Mouse (Mus musculus) intestine, postnatal 0 days (tissue): ENCODE results near the gene Ppm1a. TPM values are rescaled to one million over a fixed set of nuclear protein-coding genes. Genes with fewer than 3 reads are reported as not detected.

Experiments
- ATAC-seq: fragments of 200-750 bp; cut with Nextera tagmentation; 2 replicates; pipeline ENCODE4 v1.8.0; 2017; ENCODE audit warnings: mild to moderate bottlenecking, moderate TSS enrichment, moderate library complexity
- H3K27ac ChIP-seq: fragments of 300-500 bp; sonication (generic); 2 replicates; pipeline ENCODE4 v1.5.1; 2014; ENCODE audit warnings: mild to moderate bottlenecking, low read depth, low read length, moderate library complexity
- H3K27me3 ChIP-seq: fragments of 300-500 bp; sonication (generic); replicated peaks from 2 replicates; pipeline ENCODE4 v1.6.1; 2014; ENCODE audit warnings: low read length, mixed read lengths; ENCODE audit not compliant: control insufficient read depth, insufficient read depth
- H3K36me3 ChIP-seq: fragments of 300-500 bp; sonication (generic); 2 replicates; pipeline ENCODE4 v1.6.1; 2014; ENCODE audit warnings: mild to moderate bottlenecking, moderate library complexity; ENCODE audit not compliant: control insufficient read depth, insufficient read depth
- H3K4me1 ChIP-seq: fragments of 300-500 bp; sonication (generic); replicated peaks from 2 replicates; pipeline ENCODE4 v1.6.1; 2014; ENCODE audit warnings: antibody characterized with exemption, low read length, mixed read lengths; ENCODE audit not compliant: control insufficient read depth, insufficient read depth
- H3K4me2 ChIP-seq: fragments of 300-500 bp; sonication (generic); replicated peaks from 2 replicates; pipeline ENCODE4 v1.6.1; 2014; ENCODE audit warnings: low read depth, mild to moderate bottlenecking, moderate library complexity
- H3K4me3 ChIP-seq: fragments of 300-500 bp; sonication (generic); 2 replicates; pipeline ENCODE4 v1.5.1; 2014; ENCODE audit warnings: low read depth, low read length
- H3K9ac ChIP-seq: fragments of 300-500 bp; sonication (generic); 2 replicates; pipeline ENCODE4 v1.6.1; 2014; ENCODE audit warnings: mild to moderate bottlenecking, low read depth, low read length
- H3K9me3 ChIP-seq: fragments of 300-500 bp; sonication (generic); 2 replicates; pipeline ENCODE4 v1.6.1; 2016; ENCODE audit warnings: mixed run types; ENCODE audit not compliant: control insufficient read depth
- CTCF ChIP-seq: sonication (generic); IDR thresholded peaks from 2 replicates; pipeline ENCODE4 v1.5.1; 2016; ENCODE audit warnings: low read depth, mild to moderate bottlenecking, control low read depth, antibody characterized with exemption, moderate library complexity
- WGBS: fragments of 180-500 bp; shearing (Covaris S2); extraction: QIAGEN DNeasy Blood & Tissue Kit; methylation state at CpG from one replicate; pipeline ENCODE4 v1.1.7; 2014; 5-methylcytosine and 5-hydroxymethylcytosine counted together
- polyA plus RNA-seq: library from polyadenylated mRNA; unstranded; fragments of >200 nt; fragmentation: Nextera tagmentation; extraction: Ambion mirVana; gene quantifications from 2 replicates; pipeline ENCODE4 v1.2.1, GENCODE M21; 2015

Gene Ppm1a
- polyA plus RNA-seq, 1 experiment from 2014 or later: 73.1 TPM

DNA sequence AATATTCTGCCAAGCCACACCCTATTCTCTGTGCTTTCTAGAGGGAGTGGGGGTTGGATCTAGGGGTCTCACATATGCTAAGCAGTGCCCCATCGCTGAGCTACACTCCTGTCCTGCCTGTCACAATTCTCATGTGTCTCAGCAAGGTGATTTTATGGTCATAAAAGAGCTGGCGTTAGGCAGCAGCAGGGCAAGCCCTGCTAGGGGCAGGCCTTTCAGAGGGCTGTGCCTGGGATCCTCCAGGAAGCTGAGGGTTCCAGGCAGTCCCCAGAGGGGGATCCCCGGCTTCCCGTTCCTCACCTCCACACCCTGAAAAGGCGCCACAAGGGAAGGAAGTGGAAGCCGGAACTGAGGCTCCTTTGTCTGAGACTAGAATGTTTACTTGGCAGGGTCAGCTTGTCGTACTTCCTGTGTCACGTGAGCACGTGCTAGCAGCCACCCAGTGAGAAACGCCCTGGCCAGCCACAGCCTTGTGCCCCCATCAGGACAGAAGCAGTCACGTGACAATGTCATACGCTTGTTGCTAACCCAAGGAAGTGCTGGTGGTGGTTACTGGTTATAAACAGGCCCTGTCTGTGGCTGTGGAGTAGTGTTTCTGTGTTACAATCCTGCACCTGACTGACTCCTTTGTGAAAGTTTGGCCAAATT, 86.8 kb downstream of the Ppm1a start:
- TF ChIP-seq CTCF: peak; percentile 22; the same call in 1 of the 2 replicates
- WGBS: 18% methylated on average over 12 of the region's 12 CpGs
- H3K4me1 ChIP-seq: no peaks in the 10 kb centered on the region
- 0 out of 2 replicates have a peak, but pooled peaks cover 4% of the 10 kb centered on the region for H3K27me3 ChIP-seq
- ATAC-seq: peak; percentile 93
- H3K36me3 ChIP-seq: no peaks in the 10 kb centered on the region
- no peak overlapping the region for H3K9ac ChIP-seq
- H3K4me3 ChIP-seq: peak overlapping the region; percentile 30
- no peaks in the 10 kb centered on the region for H3K9me3 ChIP-seq
- peak overlapping the region; percentile 59 for H3K4me2 ChIP-seq
- H3K27ac ChIP-seq: peak overlapping the region; percentile 71; the same call in 1 of the 2 replicates

DNA sequence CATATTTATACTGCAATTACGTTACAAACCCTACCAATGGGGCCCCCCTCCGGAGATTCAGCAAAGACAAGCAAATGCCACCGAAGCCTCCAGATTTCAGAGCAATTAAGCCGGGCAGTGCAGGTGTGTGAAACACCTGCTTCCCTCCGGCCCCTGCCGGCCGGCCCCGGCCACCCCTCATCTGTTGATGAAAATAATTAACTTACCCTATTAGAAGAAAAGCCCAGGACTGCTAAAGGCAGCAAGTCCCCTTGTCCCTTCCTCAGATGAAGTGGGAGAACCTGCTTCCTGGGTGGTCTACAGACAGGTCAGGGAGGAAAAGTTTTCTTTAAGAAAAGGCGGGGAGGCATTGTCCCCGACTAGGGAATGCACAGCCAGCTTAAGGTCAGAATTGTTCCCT, 88.7 kb downstream of the Ppm1a start:
- H3K4me1 ChIP-seq: no peaks in the 10 kb centered on the region
- H3K9ac ChIP-seq: no peak overlapping the region
- H3K4me2 ChIP-seq: no peak overlapping the region
- no peak overlapping the region for H3K4me3 ChIP-seq
- H3K9me3 ChIP-seq: no peaks in the 10 kb centered on the region
- whole genome bisulfite sequencing: 20% methylated on average over 10 of the region's 10 CpGs
- no peak for ATAC-seq
- H3K36me3 ChIP-seq: no peaks in the 10 kb centered on the region
- TF ChIP-seq CTCF: no peak
- H3K27ac ChIP-seq: no peak overlapping the region
- H3K27me3 ChIP-seq: 0 out of 2 replicates have a peak, but pooled peaks cover 10% of the 10 kb centered on the region

DNA sequence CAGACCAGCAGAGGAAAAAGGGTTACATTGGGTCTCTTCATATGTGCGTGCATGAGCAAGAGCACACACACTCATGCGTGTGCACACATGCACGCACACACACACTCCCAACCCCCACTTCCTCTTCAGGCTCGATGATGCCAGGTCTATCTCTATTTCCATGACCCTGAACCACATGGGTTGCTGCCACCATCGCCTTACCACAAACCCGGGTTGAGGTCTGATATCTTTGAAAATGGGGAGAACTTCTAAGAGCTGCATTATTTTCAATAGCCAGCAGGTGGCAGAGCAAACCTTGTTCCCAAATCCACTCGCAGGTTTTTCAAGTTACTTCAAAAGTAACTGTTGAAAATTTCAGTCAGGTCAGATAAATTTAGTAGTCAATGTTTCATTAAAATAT, 90.5 kb downstream of the Ppm1a start:
- H3K9ac ChIP-seq: no peak overlapping the region
- 29% methylated on average over 7 of the region's 7 CpGs for WGBS
- 0 out of 2 replicates have a peak, but pooled peaks cover 16% of the 10 kb centered on the region for H3K27me3 ChIP-seq
- no peak overlapping the region for H3K4me3 ChIP-seq
- ATAC-seq: no peak
- H3K9me3 ChIP-seq: no peaks in the 10 kb centered on the region
- H3K27ac ChIP-seq: no peak overlapping the region
- no peak overlapping the region for H3K4me2 ChIP-seq
- TF ChIP-seq CTCF: peak; percentile 77
- no peaks in the 10 kb centered on the region for H3K4me1 ChIP-seq
- no peaks in the 10 kb centered on the region for H3K36me3 ChIP-seq

Other genes with a start within 250 kb of the Ppm1a start
- 2.8 and 2.9 TPM in 2 replicates for gene Pcnx4, start 221.1 kb upstream of the Ppm1a start, polyA plus RNA-seq
- not detected in 2 replicates for gene Gm4756, start 107.8 kb upstream of the Ppm1a start, polyA plus RNA-seq
- gene Dhrs7, start 92.5 kb upstream of the Ppm1a start, polyA plus RNA-seq: 75.4 and 79.3 TPM in 2 replicates
- not detected in 2 replicates for gene Six6, start 182.4 kb downstream of the Ppm1a start, polyA plus RNA-seq
- gene 4930447C04Rik, start 183.3 kb downstream of the Ppm1a start, polyA plus RNA-seq: 0.59 and 0.61 TPM in 2 replicates